Mouse (Mus musculus): ENCODE results near the gene Dnajc16.

The Dnajc16 gene

GRCm38 (mm10) chr4:141790524-141790990 is at the start of gene Dnajc16:
Gene Dnajc16 (minus strand): TSS chr4:141790931.
- peak; percentile 99 for DNase-seq

- DNase-seq, result no peak
These were observed 43.9 kb upstream of the Dnajc16 start for GRCm38 (mm10) chr4:141834536-141835095.

- DNase-seq, result peak; percentile 19
These were observed 43.2 kb upstream of the Dnajc16 start for GRCm38 (mm10) chr4:141833911-141834310.

GRCm38 (mm10) chr4:141831361-141831760 is 40.6 kb upstream of the Dnajc16 start:
- no peak for DNase-seq

GRCm38 (mm10) chr4:141830381-141830780 is 39.6 kb upstream of the Dnajc16 start:
- no peak for DNase-seq

GRCm38 (mm10) chr4:141828177-141828576 is 37.4 kb upstream of the Dnajc16 start:
- DNase-seq, result no peak

GRCm38 (mm10) chr4:141827401-141827800 is 36.7 kb upstream of the Dnajc16 start:
- DNase-seq, result no peak

- no peak for DNase-seq
These were observed 35.3 kb upstream of the Dnajc16 start, which contains the start of gene Cela2a for GRCm38 (mm10) chr4:141826060-141826459. Gene Cela2a (minus strand): TSS chr4:141826160.

GRCm38 (mm10) chr4:141822979-141823378 is 32.2 kb upstream of the Dnajc16 start:
- DNase-seq, result no peak

GRCm38 (mm10) chr4:141822089-141822488 is 31.4 kb upstream of the Dnajc16 start:
- DNase-seq, result no peak

- no peak for DNase-seq
These were observed 30.4 kb upstream of the Dnajc16 start for GRCm38 (mm10) chr4:141821178-141821577.

- DNase-seq, result no peak
These were observed 28.6 kb upstream of the Dnajc16 start for GRCm38 (mm10) chr4:141819316-141819715.

- no peak for DNase-seq
These were observed 28.1 kb upstream of the Dnajc16 start for GRCm38 (mm10) chr4:141818861-141819260.

- DNase-seq, result no peak
These were observed 27.0 kb upstream of the Dnajc16 start for GRCm38 (mm10) chr4:141817706-141818105.

GRCm38 (mm10) chr4:141816776-141817655 is 26.3 kb upstream of the Dnajc16 start:
- peak; percentile 57 for DNase-seq

GRCm38 (mm10) chr4:141816267-141816666 is 25.5 kb upstream of the Dnajc16 start:
- DNase-seq, result no peak

- DNase-seq, result no peak
These were observed 20.6 kb upstream of the Dnajc16 start for GRCm38 (mm10) chr4:141811375-141811774.

GRCm38 (mm10) chr4:141810975-141811374 is 20.2 kb upstream of the Dnajc16 start:
- no peak for DNase-seq

- DNase-seq, result no peak
These were observed 19.2 kb upstream of the Dnajc16 start for GRCm38 (mm10) chr4:141809850-141810464.

GRCm38 (mm10) chr4:141805886-141806285 is 15.2 kb upstream of the Dnajc16 start:
- no peak for DNase-seq

- no peak for DNase-seq
These were observed 13.4 kb upstream of the Dnajc16 start for GRCm38 (mm10) chr4:141804105-141804504.

- no peak for DNase-seq
These were observed 6.8 kb upstream of the Dnajc16 start for GRCm38 (mm10) chr4:141797545-141797944.

GRCm38 (mm10) chr4:141796954-141797353 is 6.2 kb upstream of the Dnajc16 start:
- no peak for DNase-seq

- no peak for DNase-seq
These were observed 5.6 kb upstream of the Dnajc16 start for GRCm38 (mm10) chr4:141796356-141796755.
